Mouse (Mus musculus) ES-E14 (cell line): Measurements from ENCODE around the gene Olfr448. TPM values are rescaled to one million over a fixed set of nuclear protein-coding genes. Genes with fewer than 3 reads are reported as not detected.

Source experiments
- DNase-seq: peaks from one replicate; pipeline ENCODE4 v3.0.0-alpha.2; 2013; ENCODE audit warnings: low read depth, low spot score
- H3K27ac ChIP-seq: 2 replicates; pipeline ENCODE4 v1.5.1; 2012; ENCODE audit warnings: low read depth, mild to moderate bottlenecking, low read length, moderate library complexity, mixed read lengths; ENCODE audit not compliant: poor library complexity, insufficient read depth, severe bottlenecking
- H3K36me3 ChIP-seq: 2 replicates; pipeline ENCODE4 v1.6.1; 2012; ENCODE audit warnings: mild to moderate bottlenecking, low read length, moderate library complexity, mixed read lengths; ENCODE audit not compliant: control insufficient read depth, poor library complexity, insufficient read depth, severe bottlenecking
- H3K4me1 ChIP-seq, 2 experiments: fragments of 150-350 bp in 1 of 2; sonication (generic) in 1 of 2; 2 replicates each; pipeline ENCODE4 v1.6.1; 2012; ENCODE audit warnings: low read length in 2 of 2, mild to moderate bottlenecking in 1 of 2, mixed read lengths in 1 of 2; ENCODE audit not compliant: control insufficient read depth in 2 of 2, insufficient read depth in 2 of 2, poor library complexity in 1 of 2
- H3K4me3 ChIP-seq, 2 experiments: fragments of 150-350 bp in 1 of 2; sonication (generic) in 1 of 2; 2 replicates each; pipeline ENCODE4 v1.5.1; 2012; ENCODE audit warnings: low read length in 2 of 2, low read depth in 1 of 2, mild to moderate bottlenecking in 1 of 2, mixed read lengths in 1 of 2; ENCODE audit not compliant: insufficient read depth in 1 of 2, poor library complexity in 1 of 2, severe bottlenecking in 1 of 2
- H3K9ac ChIP-seq: 2 replicates; pipeline ENCODE4 v1.6.1; 2012; ENCODE audit warnings: low read depth, mild to moderate bottlenecking, low read length, mixed read lengths; ENCODE audit not compliant: poor library complexity, insufficient read depth, severe bottlenecking
- H3K9me3 ChIP-seq: fragments of 150-350 bp; sonication (generic); 2 replicates; pipeline ENCODE4 v1.6.1; 2012; ENCODE audit warnings: low read depth, mild to moderate bottlenecking, low read length; ENCODE audit not compliant: control insufficient read depth, insufficient read depth
- CHD2 ChIP-seq: IDR thresholded peaks from 2 replicates; pipeline ENCODE4 v1.6.1; 2014; ENCODE audit warnings: mild to moderate bottlenecking, low read depth, low read length, inconsistent platforms
- HCFC1 ChIP-seq: IDR thresholded peaks from 2 replicates; pipeline ENCODE4 v1.6.1; 2012; ENCODE audit warnings: low read length, inconsistent platforms, borderline replicate concordance; ENCODE audit not compliant: insufficient read depth
- MAFK ChIP-seq: IDR thresholded peaks from 2 replicates; pipeline ENCODE4 v1.6.1; 2014; ENCODE audit warnings: mild to moderate bottlenecking, low read depth, low read length, inconsistent platforms; ENCODE audit not compliant: insufficient read depth
- ZC3H11A ChIP-seq: IDR thresholded peaks from 2 replicates; pipeline ENCODE4 v1.6.1; 2012; ENCODE audit warnings: low read depth, mild to moderate bottlenecking, inconsistent platforms, low read length, borderline replicate concordance
- ZNF384 ChIP-seq: IDR thresholded peaks from 2 replicates; pipeline ENCODE4 v1.6.1; 2012; ENCODE audit warnings: low read depth, low read length, inconsistent platforms
- in situ Hi-C, 2 experiments: fragments of 600-800 bp; cut with MboI; formaldehyde crosslinking; loops; one replicate each; pipeline ENCODE4 v1.15.1; 2025; ENCODE audit warnings: low sequenced_read_pairs in 2 of 2, inconsistent platforms in 1 of 2; ENCODE audit not compliant: unreplicated experiment in 2 of 2
- total RNA-seq: library from RNA; depleted of rRNA; stranded (reverse); fragments of 300-350 nt; gene quantifications from 2 replicates; pipeline ENCODE4 v1.2.3, GENCODE M21; 2012; rRNA removed

Gene Olfr448
- total RNA-seq, result not detected in 2 replicates

DNA sequence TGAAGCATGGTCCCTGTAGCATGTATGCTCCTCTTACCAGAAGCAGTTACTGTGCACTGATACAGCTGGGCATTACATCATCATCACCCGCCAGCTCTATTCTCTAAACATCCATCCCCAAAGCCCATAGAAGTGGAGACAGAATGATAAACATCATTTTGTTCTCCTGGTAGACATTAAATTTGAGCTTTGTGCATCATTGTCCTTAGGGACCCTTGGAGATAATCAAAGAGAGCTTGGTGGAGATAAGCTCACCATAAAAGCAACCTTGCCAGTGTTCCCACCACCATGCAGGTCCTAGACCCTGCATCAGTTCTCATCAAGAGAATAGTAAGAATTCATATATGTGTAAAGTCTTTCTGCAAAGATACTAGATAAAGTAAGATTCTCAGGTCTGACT lies at the start of gene Olfr448:
TSS of gene Olfr448 (plus strand) at position 301 of the 400 bp plus-strand sequence.
- H3K9ac ChIP-seq, result no peak within 1 kb of the TSS
- H3K27ac ChIP-seq, result no peak within 1 kb of the TSS
- in situ Hi-C loops, result no loop called here
- H3K4me1 ChIP-seq, result no peaks in the 10 kb centered on the region
- no peak for DNase-seq
- H3K36me3 ChIP-seq, result no peaks in the 10 kb centered on the region
- H3K4me3 ChIP-seq, result no peak within 1 kb of the TSS
- no peaks in the 10 kb centered on the region for H3K9me3 ChIP-seq
- TF ChIP-seq CHD2 (no peak), MAFK (no peak), ZNF384 (no peak), HCFC1 (no peak), ZC3H11A (no peak)

DNA sequence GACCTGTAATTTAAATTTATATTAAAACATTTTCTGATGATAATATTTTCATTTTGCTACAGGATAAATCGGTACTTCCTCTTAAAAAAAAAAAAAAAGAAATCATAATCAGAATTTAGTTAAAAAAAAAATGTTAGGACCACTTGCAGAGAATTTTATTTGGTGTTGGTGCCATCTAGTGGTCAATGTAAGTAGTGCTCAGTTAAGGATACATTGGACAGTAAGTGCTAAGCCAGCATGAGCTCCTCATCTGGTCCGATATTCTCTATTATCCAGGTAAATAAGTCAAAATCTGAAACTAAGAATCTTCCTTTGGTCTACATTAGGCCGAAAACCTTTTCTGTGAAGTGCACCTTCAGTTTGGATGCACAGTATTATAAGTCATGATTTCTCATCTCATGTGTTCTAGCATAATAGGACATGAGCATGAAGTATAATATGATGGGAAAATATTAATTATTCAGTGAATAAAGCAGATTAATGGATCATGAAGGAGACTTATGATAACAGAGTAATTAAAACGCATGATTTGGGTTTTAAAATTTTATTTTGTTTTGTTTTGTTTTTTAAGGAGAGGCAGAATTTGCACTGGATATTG lies 29.9 kb upstream of the Olfr448 start:
- no peak overlapping the region for H3K9ac ChIP-seq
- no peak overlapping the region for H3K4me3 ChIP-seq
- TF ChIP-seq CHD2 (no peak), ZC3H11A (0 out of 2 replicates have a peak, but pooled peaks have one; percentile 60), ZNF384 (peak; percentile 68; the same call in 1 of the 2 replicates), MAFK (no peak)
- no peaks in the 10 kb centered on the region for H3K9me3 ChIP-seq
- no peak overlapping the region for H3K27ac ChIP-seq
- in situ Hi-C loops, result loop anchor here (10.0 to 25.0 kb wide), 2 partner anchors 223 to 636 kb away; partner anchors contain the start of gene Tcaf2 (in 1 of the 2)
- peak; percentile 50 for DNase-seq
- no peaks in the 10 kb centered on the region for H3K4me1 ChIP-seq
- no peaks in the 10 kb centered on the region for H3K36me3 ChIP-seq

DNA sequence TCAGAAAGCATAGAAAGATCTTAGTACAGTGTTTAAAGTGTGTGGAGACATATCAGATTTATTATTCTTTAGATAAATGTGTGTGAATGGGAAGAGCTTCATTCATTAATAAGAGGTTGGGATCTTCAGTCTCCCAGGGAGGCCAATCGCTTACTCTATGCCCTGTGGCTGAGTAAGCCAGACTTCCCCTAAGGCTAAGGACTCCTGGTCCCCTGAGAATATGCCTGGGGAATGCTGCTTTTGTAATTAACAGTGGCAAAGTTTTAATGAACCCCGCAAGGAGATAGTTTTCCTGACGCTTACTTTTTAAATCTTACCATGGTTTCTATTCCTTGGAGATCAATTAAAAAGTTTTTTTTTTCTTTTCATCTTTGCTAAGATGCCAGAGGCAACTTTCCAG lies 20.5 kb upstream of the Olfr448 start:
- Histone ChIP-seq H3K36me3 (no peaks in the 10 kb centered on the region), H3K9ac (no peak overlapping the region), H3K9me3 (no peaks in the 10 kb centered on the region), H3K27ac (no peak overlapping the region), H3K4me3 (no peak overlapping the region), H3K4me1 (no peaks in the 10 kb centered on the region)
- in situ Hi-C loops, result loop anchor here (10.0 to 25.0 kb wide), 2 partner anchors 232 to 645 kb away; partner anchors contain the start of gene Tcaf2 (in 1 of the 2)
- no peak for TF ChIP-seq CHD2
- no peak for TF ChIP-seq ZNF384
- TF ChIP-seq MAFK, result no peak
- TF ChIP-seq HCFC1, result no peak
- no peak for TF ChIP-seq ZC3H11A
- DNase-seq, result no peak

DNA sequence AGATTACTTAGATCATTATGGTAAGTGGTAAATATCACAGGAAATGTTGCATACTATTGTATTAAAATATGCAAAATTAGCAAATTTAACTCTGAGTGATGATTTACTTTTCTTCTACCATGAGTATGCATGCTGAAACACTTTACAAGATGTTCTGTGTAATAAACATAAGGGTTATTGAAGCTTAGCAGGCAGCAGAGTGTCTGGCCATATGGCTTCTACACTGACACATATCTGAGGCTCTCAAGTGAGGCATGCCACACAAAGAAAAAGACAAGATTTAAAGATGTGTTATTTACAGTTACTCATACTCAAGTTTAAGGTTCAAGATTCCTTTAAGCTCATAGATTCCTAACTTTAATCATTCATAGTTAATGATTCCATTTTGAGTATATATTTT lies 13.9 kb upstream of the Olfr448 start:
- Histone ChIP-seq H3K27ac (no peak overlapping the region), H3K9ac (no peak overlapping the region), H3K4me3 (no peak overlapping the region), H3K9me3 (no peaks in the 10 kb centered on the region), H3K36me3 (no peaks in the 10 kb centered on the region), H3K4me1 (no peaks in the 10 kb centered on the region)
- DNase-seq, result no peak
- TF ChIP-seq HCFC1 (no peak), ZNF384 (no peak), ZC3H11A (no peak), CHD2 (no peak), MAFK (no peak)
- in situ Hi-C loops, result no loop called here

DNA sequence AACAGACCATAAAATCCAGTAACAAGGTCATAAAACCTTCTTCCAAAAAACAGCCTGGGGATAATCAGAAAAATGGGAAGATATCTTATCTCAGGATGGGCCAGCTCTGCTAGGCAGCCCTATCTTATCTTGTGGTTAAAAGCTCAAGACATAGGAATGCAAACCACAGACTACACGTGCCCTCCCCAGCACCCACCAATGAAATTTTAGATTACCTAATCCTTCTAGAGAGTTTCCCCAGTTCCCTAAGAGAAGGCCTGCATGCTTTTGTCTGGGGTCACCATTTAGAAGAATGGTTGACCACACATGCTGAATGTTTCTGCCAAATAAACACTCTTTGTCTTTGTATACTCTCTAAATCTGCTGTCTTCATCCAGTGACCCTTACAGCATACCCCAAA lies 10.1 kb downstream of the Olfr448 start:
- no peak for DNase-seq
- no peaks in the 10 kb centered on the region for H3K36me3 ChIP-seq
- H3K4me1 ChIP-seq, result no peaks in the 10 kb centered on the region
- TF ChIP-seq ZNF384, result no peak
- TF ChIP-seq CHD2, result no peak
- TF ChIP-seq MAFK, result no peak
- no peak for TF ChIP-seq ZC3H11A
- TF ChIP-seq HCFC1, result no peak
- no peak overlapping the region for H3K27ac ChIP-seq
- H3K9ac ChIP-seq, result no peak overlapping the region
- H3K4me3 ChIP-seq, result no peak overlapping the region
- H3K9me3 ChIP-seq, result no peaks in the 10 kb centered on the region
- in situ Hi-C loops, result no loop called here
